Mouse (Mus musculus) midbrain, embryonic 15.5 days (tissue): ENCODE measurements around the gene Mup20. TPM values are rescaled to one million over a fixed set of nuclear protein-coding genes. Genes with fewer than 3 reads are reported as not detected.
"Not testable (repeated sequence)": the region's sequence is repeated elsewhere in the genome, so short reads cannot be mapped to it uniquely, and the experiment has no call there.

ENCODE experiments used
- ATAC-seq: fragments of 200-750 bp; cut with Nextera tagmentation; replicated peaks from 2 replicates; pipeline ENCODE4 v1.8.0; 2017; ENCODE audit warnings: moderate TSS enrichment
- H3K27ac ChIP-seq: fragments of 300-500 bp; sonication (generic); 2 replicates; pipeline ENCODE4 v1.5.1; 2015; ENCODE audit warnings: mild to moderate bottlenecking, inconsistent platforms
- H3K27me3 ChIP-seq: fragments of 300-500 bp; sonication (generic); replicated peaks from 2 replicates; pipeline ENCODE4 v1.6.1; 2015; ENCODE audit warnings: inconsistent platforms
- H3K36me3 ChIP-seq: fragments of 300-500 bp; sonication (generic); replicated peaks from 2 replicates; pipeline ENCODE4 v1.6.1; 2015; ENCODE audit warnings: inconsistent platforms
- H3K4me1 ChIP-seq: fragments of 300-500 bp; sonication (generic); 2 replicates; pipeline ENCODE4 v1.6.1; 2015; ENCODE audit warnings: inconsistent platforms
- H3K4me2 ChIP-seq: fragments of 300-500 bp; sonication (generic); 2 replicates; pipeline ENCODE4 v1.6.1; 2015; ENCODE audit warnings: inconsistent platforms, mild to moderate bottlenecking, moderate library complexity
- H3K4me3 ChIP-seq: fragments of 300-500 bp; sonication (generic); 2 replicates; pipeline ENCODE4 v1.5.1; 2015; ENCODE audit warnings: mild to moderate bottlenecking, inconsistent platforms
- H3K9ac ChIP-seq: fragments of 300-500 bp; sonication (generic); 2 replicates; pipeline ENCODE4 v1.6.1; 2015; ENCODE audit warnings: mild to moderate bottlenecking, inconsistent platforms
- H3K9me3 ChIP-seq: fragments of 300-500 bp; sonication (generic); 2 replicates; pipeline ENCODE4 v1.6.1; 2016; ENCODE audit warnings: inconsistent platforms
- WGBS: fragments of 180-500 bp; shearing (Covaris S2); methylation state at CpG from one replicate; pipeline ENCODE4 v1.1.7; 2015; ENCODE audit warnings: mixed read lengths; 5-methylcytosine and 5-hydroxymethylcytosine counted together
- polyA plus RNA-seq: library from polyadenylated mRNA; unstranded; fragments of >200 nt; fragmentation: Nextera tagmentation; extraction: Ambion mirVana; gene quantifications from 2 replicates; pipeline ENCODE4 v1.2.1, GENCODE M21; 2015

Gene Mup20
- not detected in 2 replicates for polyA plus RNA-seq

- H3K36me3 ChIP-seq, H3K27me3 ChIP-seq, H3K4me3 ChIP-seq, H3K9me3 ChIP-seq, ATAC-seq, H3K9ac ChIP-seq, H3K4me1 ChIP-seq, H3K27ac ChIP-seq, H3K4me2 ChIP-seq: not testable (repeated sequence)
- WGBS: 72% methylated on average over 3 of the region's 3 CpGs
Measured at GRCm38 (mm10) chr4:62054058-62054457, at the start of gene Mup20. Mup20 (minus strand) TSS chr4:62054158.

GRCm38 (mm10) chr4:62103366-62103765 is 49.4 kb upstream of the Mup20 start:
- not testable (repeated sequence) for H3K9ac ChIP-seq, H3K36me3 ChIP-seq, H3K27ac ChIP-seq, H3K4me3 ChIP-seq, H3K4me2 ChIP-seq, ATAC-seq, H3K4me1 ChIP-seq, H3K27me3 ChIP-seq, H3K9me3 ChIP-seq
- WGBS: 73% methylated on average over 2 of the region's 2 CpGs

GRCm38 (mm10) chr4:62087953-62088352 is 34.0 kb upstream of the Mup20 start:
- Histone ChIP-seq H3K4me1 (no peaks in the 10 kb centered on the region), H3K27me3 (no peaks in the 10 kb centered on the region), H3K9me3 (no peaks in the 10 kb centered on the region), H3K36me3 (no peaks in the 10 kb centered on the region), H3K27ac (no peak overlapping the region), H3K4me2 (no peak overlapping the region), H3K9ac (no peak overlapping the region), H3K4me3 (no peak overlapping the region)
- no peak for ATAC-seq
- 87% methylated on average over 2 of the region's 2 CpGs for WGBS

- H3K4me1 ChIP-seq: no peaks in the 10 kb centered on the region
- H3K27ac ChIP-seq: no peak within 1 kb of the TSS
- no peaks in the 10 kb centered on the region for H3K27me3 ChIP-seq
- H3K9ac ChIP-seq: no peak within 1 kb of the TSS
- no peaks in the 10 kb centered on the region for H3K9me3 ChIP-seq
- H3K36me3 ChIP-seq: no peaks in the 10 kb centered on the region
- H3K4me3 ChIP-seq: no peak within 1 kb of the TSS
- no peak for ATAC-seq
- 83% methylated on average over 2 of the region's 2 CpGs for WGBS
- no peak within 1 kb of the TSS for H3K4me2 ChIP-seq
Measured at GRCm38 (mm10) chr4:62087241-62087640, 33.3 kb upstream of the Mup20 start, which contains the start of gene Mup3. Mup3 (minus strand) TSS chr4:62087342.

- no peak for ATAC-seq
- Histone ChIP-seq H3K4me1 (no peaks in the 10 kb centered on the region), H3K9ac (no peak overlapping the region), H3K27me3 (no peaks in the 10 kb centered on the region), H3K4me3 (no peak overlapping the region), H3K4me2 (no peak overlapping the region), H3K9me3 (no peaks in the 10 kb centered on the region), H3K27ac (no peak overlapping the region), H3K36me3 (no peaks in the 10 kb centered on the region)
Measured at GRCm38 (mm10) chr4:62082755-62083154, 28.8 kb upstream of the Mup20 start.

- Histone ChIP-seq H3K4me1 (no peaks in the 10 kb centered on the region), H3K36me3 (no peaks in the 10 kb centered on the region), H3K9me3 (no peaks in the 10 kb centered on the region), H3K4me2 (no peak overlapping the region), H3K27ac (no peak overlapping the region), H3K4me3 (no peak overlapping the region), H3K27me3 (no peaks in the 10 kb centered on the region), H3K9ac (no peak overlapping the region)
- WGBS: 77% methylated on average over 3 of the region's 3 CpGs
- ATAC-seq: no peak
Measured at GRCm38 (mm10) chr4:62075126-62075525, 21.2 kb upstream of the Mup20 start.

GRCm38 (mm10) chr4:62054780-62055179 is 822 bp upstream of the Mup20 start:
- H3K4me2 ChIP-seq, ATAC-seq: not testable (repeated sequence)
- 92% methylated on average over 2 of the region's 2 CpGs for WGBS

GRCm38 (mm10) chr4:62026281-62026680 is 27.7 kb downstream of the Mup20 start:
- no peaks in the 10 kb centered on the region for H3K4me1 ChIP-seq
- H3K4me3 ChIP-seq: no peak overlapping the region
- H3K4me2 ChIP-seq: no peak overlapping the region
- H3K9me3 ChIP-seq: no peaks in the 10 kb centered on the region
- no peak overlapping the region for H3K27ac ChIP-seq
- H3K27me3 ChIP-seq: no peaks in the 10 kb centered on the region
- 80% methylated on average over 1 of the region's 1 CpGs for WGBS
- no peaks in the 10 kb centered on the region for H3K36me3 ChIP-seq
- no peak for ATAC-seq
- H3K9ac ChIP-seq: no peak overlapping the region

More at GRCm38 (mm10) chr4:62054780-62055179, 822 bp upstream of the Mup20 start:
- not testable (repeated sequence) for H3K9ac ChIP-seq, H3K4me3 ChIP-seq, H3K4me1 ChIP-seq, H3K27ac ChIP-seq, H3K27me3 ChIP-seq, H3K9me3 ChIP-seq, H3K36me3 ChIP-seq

- Histone ChIP-seq H3K9me3 (no peaks in the 10 kb centered on the region), H3K4me2 (no peak overlapping the region), H3K4me1 (no peaks in the 10 kb centered on the region), H3K36me3 (no peaks in the 10 kb centered on the region), H3K27ac (no peak overlapping the region), H3K27me3 (no peaks in the 10 kb centered on the region), H3K4me3 (no peak overlapping the region), H3K9ac (no peak overlapping the region)
- no peak for ATAC-seq
- 56% methylated on average over 2 of the region's 2 CpGs for WGBS
Measured at GRCm38 (mm10) chr4:62024256-62024959, 29.6 kb downstream of the Mup20 start.

GRCm38 (mm10) chr4:62023646-62024045 is 30.3 kb downstream of the Mup20 start:
- Histone ChIP-seq H3K27ac (no peak overlapping the region), H3K4me2 (no peak overlapping the region), H3K36me3 (no peaks in the 10 kb centered on the region), H3K9me3 (no peaks in the 10 kb centered on the region), H3K4me3 (no peak overlapping the region), H3K27me3 (no peaks in the 10 kb centered on the region), H3K9ac (no peak overlapping the region), H3K4me1 (no peaks in the 10 kb centered on the region)
- no peak for ATAC-seq
- 92% methylated on average over 4 of the region's 4 CpGs for whole genome bisulfite sequencing

GRCm38 (mm10) chr4:62023120-62023519 is 30.8 kb downstream of the Mup20 start:
- no peak overlapping the region for H3K4me3 ChIP-seq
- ATAC-seq: no peak
- no peaks in the 10 kb centered on the region for H3K9me3 ChIP-seq
- WGBS: 81% methylated on average over 2 of the region's 2 CpGs
- H3K27me3 ChIP-seq: no peaks in the 10 kb centered on the region
- no peaks in the 10 kb centered on the region for H3K4me1 ChIP-seq
- H3K4me2 ChIP-seq: no peak overlapping the region
- H3K27ac ChIP-seq: no peak overlapping the region
- no peaks in the 10 kb centered on the region for H3K36me3 ChIP-seq
- no peak overlapping the region for H3K9ac ChIP-seq

- H3K9ac ChIP-seq, H3K36me3 ChIP-seq, ATAC-seq, H3K4me1 ChIP-seq, H3K27ac ChIP-seq, H3K4me2 ChIP-seq, H3K4me3 ChIP-seq, H3K27me3 ChIP-seq, H3K9me3 ChIP-seq: not testable (repeated sequence)
Measured at GRCm38 (mm10) chr4:62020511-62020910, 33.4 kb downstream of the Mup20 start.
